Mouse (Mus musculus) cerebellum, adult 9-10 months (tissue): ENCODE results near the gene Brpf1.
A peak's percentile ranks its signal among the peaks of the same experiment; 100 is the strongest.
"Not testable (repeated sequence)": the region's sequence is repeated elsewhere in the genome, so short reads cannot be mapped to it uniquely, and the experiment has no call there.

Experiments used
- DNase-seq: peaks from one replicate; pipeline ENCODE4 v3.0.0; 2022

Gene Brpf1

DNA sequence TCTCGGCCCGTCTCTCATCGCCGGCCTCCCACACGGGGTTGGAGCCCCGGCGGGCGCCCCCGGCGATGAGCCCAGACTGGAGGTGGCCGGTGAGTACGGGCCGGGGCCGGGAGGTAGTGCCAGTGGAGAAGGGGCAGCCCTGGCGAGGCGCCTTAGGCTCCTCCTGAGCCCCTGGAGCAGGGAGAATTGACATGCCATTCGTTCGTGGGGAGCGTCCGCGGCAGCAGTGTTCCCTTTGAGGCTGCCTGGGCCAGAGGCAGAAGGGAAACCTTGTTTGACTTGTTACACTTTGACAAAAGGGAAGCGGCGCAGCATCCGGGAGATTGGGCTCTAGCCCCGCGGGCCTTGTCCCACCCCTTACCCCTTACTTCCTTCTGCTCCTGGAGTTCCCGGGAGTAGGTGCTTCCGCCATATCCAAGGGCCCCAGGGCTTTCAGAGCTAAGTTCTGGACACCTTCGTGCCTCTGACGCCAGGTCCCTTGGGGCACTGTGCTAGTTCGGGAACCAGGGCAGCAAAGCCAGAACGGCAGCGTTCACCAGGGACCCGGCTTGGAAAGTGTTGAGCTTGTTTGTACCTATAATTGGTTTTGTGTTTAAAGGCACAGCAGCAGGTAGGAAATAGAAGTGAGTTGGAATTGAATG lies 664 bp downstream of the Brpf1 start:
- DNase-seq, result peak; percentile 69

DNA sequence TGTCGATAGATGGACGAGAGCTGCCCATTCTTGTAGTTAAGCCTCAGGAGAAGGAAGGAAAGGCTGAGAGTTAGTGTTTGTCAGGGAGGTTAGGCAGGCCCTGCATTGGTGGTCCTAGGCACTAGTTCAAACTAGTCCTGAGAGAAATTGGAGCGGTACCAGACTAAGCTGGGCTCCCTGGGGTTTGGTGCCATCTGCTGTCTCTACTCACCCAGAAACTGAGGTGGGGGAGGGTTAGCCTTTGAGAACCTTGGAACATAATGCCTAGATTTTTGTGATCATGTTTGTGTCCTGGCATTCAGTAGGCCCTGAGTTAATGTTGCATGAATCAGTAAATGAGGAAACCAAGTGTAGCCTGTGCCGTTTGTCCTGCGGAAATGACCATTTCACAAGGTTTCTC lies 1.2 kb downstream of the Brpf1 start:
- DNase-seq, result peak; percentile 91

DNA sequence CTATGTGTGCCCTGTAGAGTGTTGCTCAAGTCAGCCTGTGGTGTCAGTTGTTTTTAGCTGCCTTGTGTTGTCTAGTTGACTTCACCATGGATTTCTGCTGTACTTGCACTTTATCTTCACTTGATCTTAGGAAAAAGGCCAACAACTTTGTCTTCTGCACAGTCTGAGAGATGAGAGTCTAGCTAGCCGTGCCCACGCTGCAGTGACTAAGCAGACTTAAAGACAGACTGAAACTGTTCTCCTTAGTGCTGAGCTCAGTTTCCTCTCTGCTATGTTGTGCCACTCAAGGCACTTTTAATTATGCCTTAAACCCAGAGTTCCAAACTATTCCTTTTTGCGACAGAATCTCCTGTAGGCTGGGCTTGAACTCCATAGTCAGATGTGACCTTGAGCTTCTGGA lies 9.0 kb downstream of the Brpf1 start:
- no peak for DNase-seq

DNA sequence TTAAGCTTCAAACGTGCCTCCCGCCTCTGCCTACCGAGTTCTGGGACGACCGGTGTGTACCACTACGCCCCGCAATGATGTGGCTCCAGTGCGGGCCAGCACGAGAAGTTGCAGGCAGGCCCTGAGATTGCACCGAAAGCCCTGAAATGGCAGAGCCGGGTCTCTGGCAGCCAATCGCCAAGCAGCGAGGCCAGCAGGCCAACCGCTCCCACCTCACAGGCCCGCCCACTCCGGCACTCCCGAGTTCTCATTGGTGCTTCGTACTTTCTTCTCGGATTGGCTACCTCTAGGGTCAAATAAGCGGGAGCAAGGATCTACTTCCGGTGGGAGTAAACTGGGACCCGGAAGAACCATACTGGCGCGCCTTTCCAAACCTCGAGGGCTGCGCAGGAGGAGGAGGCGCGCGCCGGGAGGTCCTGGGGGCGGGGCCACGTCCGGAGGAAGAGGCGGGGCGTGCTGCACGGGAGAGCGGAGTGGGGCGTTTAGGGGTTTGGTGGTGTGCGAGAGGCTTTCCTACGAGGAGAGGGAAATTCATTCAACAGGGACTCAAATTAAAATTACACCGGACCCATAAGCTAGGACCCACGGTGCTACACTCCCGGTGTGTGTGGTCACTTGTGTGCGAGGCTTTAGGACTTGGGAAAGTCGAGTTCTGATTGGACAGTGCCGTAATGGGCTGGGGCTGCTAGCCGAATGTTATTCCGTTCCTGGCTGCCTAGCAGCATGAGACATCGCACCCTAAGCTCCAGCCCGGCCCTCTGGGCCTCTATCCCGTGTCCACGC lies 19.8 kb downstream of the Brpf1 start, which contains the start of gene Ogg1:
Gene Ogg1, plus strand, starts transcription at position 440 of the 783 bp plus-strand sequence.
- DNase-seq, result peak; percentile 98

DNA sequence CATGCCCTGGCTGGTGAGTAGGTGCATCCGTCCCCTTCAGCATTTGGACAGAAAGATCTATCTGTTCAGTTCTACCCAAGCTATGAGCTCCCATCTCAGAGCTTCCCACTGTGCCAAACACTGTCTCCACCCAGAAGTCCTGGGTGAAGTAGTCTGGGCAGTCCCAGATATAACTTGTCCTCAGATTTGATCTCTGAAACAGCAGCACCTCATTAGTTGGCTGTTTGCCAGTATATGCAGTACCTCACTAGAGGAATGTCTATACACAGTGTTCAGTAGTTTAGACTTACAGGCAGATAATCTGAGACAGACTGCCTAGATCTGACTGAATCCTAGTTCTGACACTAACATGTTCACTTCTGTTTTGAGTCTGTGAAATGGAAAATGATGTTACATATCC lies 22.5 kb downstream of the Brpf1 start:
- DNase-seq, result no peak

DNA sequence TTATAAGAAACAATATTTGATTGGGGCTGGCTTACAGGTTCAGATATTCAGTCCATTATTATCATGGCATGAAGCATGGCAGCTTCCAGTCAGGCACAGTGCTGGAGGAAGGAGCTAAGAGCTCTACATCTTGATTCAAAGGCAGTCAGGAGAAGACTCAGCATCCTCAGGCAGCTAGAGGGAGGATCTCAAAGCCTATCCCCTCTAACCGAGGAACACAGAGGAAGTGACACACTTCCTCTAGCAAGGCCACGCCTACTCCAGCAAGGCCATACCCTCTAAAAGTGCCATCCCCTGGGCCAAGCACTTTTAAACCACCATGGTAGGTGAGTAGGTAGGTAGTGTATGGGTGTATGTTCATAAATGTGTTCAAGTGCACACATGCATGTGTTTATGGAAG lies 23.6 kb downstream of the Brpf1 start:
- DNase-seq, result no peak

DNA sequence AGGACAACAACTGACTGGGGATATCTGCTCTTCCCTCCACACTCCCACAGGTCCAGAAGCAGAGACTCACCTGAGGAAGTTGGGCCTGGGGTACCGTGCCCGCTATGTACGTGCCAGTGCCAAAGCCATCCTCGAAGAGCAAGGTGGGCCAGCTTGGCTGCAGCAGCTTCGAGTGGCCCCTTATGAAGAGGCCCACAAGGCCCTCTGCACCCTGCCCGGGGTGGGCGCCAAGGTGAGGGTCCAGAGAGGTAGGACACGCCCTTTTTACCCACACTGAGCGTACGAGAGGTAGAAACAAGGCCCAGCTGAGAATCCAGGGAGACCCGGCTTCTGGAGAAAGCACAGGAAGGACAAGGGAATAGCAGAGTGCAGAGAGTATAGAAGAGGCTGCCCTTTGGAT lies 24.8 kb downstream of the Brpf1 start:
- no peak for DNase-seq

DNA sequence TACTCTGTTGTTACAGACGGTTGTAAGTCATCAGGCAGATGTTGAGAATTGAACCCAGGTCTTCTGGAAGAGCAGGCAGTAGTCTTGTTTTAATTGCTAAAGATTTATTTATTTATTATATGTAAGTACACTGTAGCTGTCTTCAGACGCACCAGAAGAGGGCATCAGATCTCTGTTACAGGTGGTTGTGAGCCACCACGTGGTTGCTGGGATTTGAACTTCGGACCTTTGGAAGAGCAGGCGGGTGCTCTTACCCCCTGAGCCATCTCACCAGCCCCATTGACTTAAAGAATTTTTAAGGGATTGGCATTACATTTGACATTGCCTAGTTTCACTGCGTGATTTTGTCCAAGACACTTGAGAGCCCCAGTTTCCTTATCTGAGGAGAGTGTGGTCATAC lies 25.8 kb downstream of the Brpf1 start:
- DNase-seq, result not testable (repeated sequence)

DNA sequence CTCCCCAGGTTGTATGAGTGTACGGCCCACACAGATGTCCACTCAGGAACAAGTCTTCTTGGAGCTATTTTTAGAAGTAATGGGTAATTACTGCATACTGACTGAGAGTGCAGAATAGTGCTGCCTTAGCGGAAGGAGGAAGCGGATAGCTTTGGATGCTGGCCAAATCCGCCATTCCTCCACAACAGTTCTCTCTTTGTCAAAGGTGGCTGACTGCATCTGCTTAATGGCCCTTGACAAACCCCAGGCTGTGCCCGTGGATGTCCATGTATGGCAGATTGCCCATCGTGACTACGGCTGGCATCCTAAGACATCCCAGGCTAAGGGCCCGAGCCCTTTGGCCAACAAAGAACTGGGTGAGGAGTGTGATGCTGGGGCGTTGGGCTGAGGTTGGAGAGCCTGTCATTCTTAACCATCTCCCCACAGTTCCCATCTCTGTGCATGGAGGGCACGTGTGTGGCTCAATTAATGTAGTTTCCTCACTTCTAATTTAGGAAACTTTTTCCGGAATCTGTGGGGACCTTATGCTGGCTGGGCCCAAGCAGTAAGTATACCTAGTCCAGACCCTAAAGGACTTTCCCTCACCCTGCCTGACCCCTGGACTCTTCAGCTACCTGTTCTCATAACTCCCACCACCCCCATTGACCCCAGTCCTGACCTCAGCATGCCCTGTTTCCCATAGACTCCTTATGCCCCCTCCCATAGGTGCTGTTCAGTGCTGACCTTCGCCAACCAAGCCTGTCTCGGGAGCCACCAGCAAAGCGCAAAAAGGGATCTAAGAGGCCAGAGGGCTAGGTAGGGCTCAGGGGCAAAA lies 26.4 kb downstream of the Brpf1 start:
- peak; percentile 44 for DNase-seq

DNA sequence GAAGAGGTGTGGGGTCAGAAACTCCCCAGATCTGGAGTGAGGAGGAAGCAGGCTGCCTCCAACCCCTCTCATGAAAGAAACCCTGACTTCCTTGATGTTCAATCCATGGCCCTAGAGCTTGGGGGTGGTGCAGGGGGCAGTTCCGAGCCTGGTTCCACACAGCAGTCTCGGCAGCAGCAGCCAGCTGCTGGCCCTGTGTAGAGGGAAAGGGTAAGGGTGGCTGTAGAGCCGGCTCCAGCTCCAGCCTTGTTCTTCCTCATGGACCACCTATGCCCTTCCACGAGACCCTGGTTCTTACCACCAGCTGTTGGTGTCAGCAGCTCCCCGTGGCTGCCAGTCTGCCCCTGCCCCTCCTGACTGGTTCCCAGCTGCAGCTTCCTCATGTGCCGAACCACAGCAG lies 27.3 kb downstream of the Brpf1 start:
- DNase-seq, result no peak

DNA sequence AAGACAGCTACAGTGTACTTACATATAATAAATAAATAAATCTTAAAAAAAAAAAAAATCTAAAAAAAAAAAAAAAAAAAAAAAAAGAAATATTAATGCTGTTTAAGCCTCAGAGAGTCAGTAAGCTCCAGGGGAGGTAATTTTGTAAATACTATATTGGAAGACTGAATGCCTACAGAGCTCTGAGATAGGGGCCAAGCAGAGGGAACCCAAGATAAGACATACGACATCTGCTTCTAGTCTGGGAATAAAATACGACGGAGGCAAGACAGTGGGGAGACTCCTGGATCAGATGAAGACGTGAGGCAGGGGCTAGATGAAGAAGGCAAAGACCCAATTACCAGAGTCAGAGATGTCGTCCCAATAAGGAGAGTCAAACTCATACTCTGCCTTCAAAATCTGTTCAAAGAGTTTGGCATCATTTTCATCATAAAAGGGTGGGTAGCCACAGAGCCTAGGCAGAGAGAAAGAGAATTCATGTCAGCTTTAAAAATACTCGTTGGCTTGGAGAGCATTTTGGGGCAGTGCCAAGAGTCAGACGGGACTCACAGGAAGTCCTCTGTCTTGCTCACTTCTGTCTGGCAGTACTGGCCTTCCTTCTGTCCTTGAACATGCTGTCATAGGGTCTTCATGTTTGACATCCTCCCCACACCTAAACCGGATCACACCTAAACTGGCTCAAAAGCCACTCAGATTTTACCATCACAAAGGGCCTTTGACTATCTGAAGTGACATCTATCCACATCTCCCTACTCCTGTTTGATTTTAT lies 30.1 kb downstream of the Brpf1 start:
- no peak for DNase-seq

DNA sequence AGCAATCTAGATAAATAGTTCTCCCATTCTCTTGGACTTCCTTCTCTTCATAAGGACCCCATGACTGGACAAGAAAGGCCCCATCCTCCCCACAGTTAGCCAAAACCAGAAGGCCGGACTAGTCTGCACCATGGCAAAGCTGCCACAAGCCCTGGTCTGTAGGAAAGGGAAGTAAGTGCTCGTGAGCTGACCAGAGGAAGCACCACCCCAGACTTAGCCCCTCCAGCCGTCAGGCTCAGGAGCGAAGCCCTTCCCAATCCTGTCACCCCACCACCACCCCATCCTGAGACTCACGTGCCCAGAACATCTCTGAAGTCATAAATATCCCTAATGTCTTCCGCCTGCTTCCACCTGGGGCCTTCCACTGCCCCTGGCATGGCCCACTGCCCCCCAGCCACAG lies 34.6 kb downstream of the Brpf1 start:
- no peak for DNase-seq

DNA sequence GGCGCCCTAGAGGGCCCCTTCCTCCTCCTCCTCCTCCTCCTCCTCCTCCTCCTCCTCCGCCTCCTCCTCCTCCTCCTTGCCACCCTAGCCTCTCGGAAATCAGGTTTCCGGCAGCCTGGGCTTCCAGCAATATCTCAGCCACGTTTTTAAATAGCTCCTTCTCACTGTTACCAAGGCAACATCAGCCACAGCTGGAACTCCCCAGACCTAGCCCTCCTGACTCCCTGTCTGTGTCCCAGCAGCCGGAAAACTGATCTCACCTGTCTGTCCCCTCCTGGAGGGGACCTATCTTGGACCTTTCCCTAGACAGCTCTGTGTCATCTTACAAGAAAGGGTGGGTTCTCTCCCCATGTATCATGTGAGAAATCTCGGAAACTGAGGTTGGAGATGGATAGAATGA lies 35.4 kb downstream of the Brpf1 start:
- DNase-seq, result no peak

DNA sequence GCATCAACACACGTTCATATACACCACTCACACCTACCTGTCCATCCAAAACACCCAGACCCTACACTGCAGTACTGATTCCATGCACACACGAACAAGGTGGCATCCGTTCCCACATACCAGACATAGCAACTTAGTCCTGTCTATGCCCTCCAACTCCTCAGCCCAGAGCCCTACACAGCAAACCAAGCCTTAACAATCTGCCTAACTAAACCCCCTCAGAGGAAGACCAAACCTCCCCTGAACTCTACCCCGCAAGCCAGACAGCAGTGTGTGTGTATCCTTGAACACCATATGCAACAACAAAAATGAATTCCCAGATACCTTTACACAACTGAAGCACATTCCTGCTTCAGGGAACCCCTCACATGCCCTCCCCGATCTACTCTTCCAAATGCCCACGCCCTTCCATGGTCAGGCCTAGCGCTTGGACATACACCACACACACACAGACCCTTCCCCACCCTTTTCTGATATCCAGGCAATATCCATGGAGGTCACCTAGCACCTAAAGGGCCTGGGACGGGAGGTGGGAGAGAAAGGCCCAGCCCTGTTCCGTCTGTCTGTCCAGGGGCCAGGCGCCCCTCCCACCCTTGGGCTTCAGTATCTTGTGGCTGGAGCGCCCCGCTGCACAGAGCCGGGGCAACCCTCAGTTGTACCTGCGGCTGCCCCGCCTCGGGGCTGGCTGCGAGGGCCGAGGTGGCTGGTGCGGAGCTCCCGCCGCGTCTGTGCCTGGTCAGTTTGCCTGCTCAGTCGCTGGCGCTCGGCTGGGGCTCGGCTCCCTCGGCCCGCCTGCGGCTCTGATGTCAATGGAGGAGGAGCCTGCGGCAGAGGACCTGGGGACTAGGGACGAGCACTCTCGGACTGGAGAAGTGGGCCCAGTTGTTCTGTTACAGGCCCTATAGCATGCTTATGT lies 36.5 kb downstream of the Brpf1 start, which contains the start of gene Camk1:
Gene Camk1, minus strand, starts transcription at position 808 of the 916 bp plus-strand sequence.
- DNase-seq, result peak; percentile 83

DNA sequence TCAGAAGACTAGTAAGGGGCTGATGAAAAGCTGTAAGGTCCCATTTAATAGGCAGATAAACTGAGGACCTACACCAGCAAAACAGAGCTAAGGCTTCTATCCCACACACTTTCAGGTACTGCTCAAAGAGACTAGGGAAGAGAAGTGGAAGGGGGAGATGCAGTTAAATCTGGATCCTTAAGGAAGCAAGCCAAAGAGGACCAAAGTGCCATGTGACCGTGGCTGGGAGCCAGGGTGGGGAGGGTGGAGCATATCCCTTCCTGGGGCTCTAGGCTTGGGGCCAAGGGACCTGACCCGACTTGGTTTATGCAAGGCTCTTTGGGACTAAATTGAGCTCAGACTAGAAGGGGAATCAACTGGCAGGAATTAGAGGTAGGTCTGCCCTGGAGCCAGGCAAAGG lies 37.4 kb downstream of the Brpf1 start:
- DNase-seq, result peak; percentile 68

DNA sequence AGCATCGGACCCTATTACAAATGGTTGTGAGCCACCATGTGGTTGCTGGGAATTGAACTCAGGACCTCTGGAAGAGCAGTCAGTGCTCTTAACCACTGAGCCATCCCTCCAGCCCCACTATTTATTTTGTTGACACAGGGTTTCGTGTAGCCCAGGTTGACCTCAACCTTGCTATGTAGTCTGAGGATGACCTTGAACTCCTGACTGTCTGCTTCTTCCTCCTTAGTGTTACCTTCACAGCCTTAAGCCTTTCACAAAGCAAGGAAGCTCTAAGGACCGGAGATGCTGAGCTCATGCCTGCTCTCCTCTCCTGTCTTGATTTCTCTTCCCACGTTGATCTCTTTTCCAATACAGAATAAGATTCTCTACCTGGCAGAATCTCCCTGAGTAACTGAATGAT lies 40.0 kb downstream of the Brpf1 start:
- no peak for DNase-seq

DNA sequence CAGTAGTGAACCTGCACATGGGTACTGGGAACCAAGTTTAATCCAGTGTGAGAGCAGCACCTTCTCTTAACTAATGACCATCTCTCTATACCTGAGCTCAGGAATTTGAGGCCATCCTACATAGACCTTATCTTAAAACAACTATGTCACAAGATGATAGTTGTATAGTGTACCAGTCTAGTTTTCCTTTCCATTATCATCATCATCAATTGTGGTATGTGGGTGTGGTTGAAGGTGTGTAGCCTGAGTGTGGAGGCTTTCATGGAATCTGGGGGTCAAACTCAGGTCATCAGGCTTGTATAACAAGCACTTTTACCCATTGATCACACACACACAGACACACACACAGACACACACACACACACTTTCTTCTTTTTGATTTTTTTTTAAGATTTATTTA lies 43.6 kb downstream of the Brpf1 start:
- DNase-seq, result no peak

DNA sequence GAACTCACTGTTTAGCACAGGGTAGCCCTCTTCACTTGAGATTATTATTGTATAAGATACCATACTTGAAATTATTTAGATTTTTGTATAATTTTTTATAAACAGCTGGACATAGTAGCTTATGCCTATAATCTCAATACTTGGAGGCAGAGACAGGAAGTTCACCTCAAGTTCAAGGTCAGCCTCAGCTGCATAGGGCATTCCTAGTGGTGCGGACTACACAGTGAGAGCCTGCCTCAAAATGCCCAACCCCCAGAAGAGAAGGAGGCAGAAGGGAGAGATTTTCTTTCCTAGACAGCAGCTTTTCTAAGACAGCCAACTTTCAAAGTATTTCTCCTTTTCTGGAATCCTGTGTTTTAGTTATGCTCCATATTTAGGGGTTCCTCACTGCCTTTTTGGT lies 44.2 kb downstream of the Brpf1 start:
- DNase-seq, result no peak

DNA sequence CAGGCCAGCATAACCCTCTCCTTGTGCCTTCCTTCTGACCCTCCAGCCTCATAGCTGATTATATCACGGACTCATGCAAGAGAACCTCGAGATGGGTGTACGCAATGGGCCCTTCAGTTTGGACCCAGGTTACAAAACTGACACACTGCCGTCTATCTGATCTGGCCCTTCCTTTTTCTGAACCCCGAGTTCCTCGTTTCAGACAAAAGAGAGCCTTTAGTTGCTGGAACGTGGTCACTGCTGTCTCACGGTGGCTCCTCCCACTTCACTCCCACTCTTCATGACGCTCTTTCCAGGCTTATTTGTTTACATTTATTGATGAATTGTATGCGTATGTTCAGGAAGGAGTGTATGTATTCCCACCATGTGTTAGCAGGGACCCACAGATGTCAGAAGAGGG lies 44.7 kb downstream of the Brpf1 start:
- no peak for DNase-seq

DNA sequence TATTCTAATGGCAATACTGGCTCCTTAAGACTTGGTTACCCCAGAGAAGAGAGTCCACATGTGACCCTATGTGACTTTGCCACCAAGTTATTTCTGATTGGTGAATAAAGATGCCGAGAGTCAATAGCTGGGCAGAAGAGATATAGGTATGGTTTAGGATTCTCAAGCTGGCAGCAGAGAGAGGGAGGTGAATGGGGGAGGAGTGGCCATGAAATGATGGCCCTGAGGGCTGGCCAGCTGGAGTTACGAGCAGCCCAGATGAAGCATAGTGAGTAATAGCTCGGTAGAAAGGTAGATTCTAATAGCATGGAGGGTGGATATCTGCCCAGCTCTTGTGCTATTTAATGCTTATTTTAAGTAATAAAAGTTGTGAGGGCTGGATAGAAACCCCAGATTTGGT lies 45.9 kb downstream of the Brpf1 start:
- no peak for DNase-seq

DNA sequence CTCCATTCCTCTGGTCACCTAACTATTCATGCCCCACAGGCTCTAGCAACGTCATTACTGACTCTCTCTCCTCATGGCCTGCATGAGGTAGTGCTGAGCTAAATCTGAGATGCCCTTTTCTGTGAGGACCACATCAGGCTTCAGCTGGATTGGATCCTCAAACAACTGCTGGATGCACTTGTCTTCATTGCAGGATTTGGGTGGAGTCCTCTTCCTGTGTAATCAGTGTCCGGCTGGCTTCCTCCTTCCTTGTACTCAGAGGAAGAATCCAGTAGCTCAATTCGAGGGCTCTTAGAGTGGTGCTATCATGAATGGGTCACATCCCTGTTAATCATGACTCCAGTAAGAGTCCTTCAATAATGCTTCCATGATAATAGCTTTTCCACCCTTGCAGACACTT lies 46.8 kb downstream of the Brpf1 start:
- no peak for DNase-seq

DNA sequence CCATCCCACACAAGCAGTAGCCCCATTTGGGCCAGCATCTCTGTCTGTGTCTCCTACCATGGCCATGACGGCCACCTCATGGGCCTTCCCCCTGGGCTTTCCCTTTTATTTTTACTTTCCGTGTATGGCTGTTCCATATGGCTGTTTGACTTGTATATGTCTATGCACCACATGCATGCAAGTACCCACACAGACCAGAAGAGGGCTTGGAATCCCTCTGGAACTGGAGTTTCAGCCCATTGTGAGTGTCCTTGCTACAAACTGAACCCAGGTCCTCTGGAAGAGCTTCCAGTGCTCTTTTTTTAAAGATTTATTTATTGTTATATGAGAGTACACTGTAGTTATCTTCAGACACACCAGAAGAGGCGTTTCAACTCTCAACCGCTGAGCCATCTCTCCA lies 54.5 kb downstream of the Brpf1 start:
- no peak for DNase-seq
